Mouse (Mus musculus): ENCODE measurements around the gene Rnf225. TPM values are rescaled to one million over a fixed set of nuclear protein-coding genes. Genes with fewer than 3 reads are reported as not detected.
"Not testable (repeated sequence)": the region's sequence is repeated elsewhere in the genome, so short reads cannot be mapped to it uniquely, and the experiment has no call there.

The Rnf225 gene
- 1 to 10 TPM; 1.1 to 1.2 TPM for total RNA-seq (2021)
- long read RNA-seq, experiment 1, partial matches to known transcripts: 0 of 1 reads
- long read RNA-seq, experiment 1, other reads (novel, unspliced or antisense): 1 of 1 reads
- long read RNA-seq, experiment 2: 0 reads

- TF ChIP-seq CTCF (IDR thresholded peaks at IDR 0.05): no peak
- intact Hi-C loops (cut with DNase I): loop anchor here (2.0 kb wide), 1 partner anchor 20 kb away; no protein-coding TSS in a partner anchor
- Histone ChIP-seq H3K27ac (no peak within 1 kb of the TSS; the same call in 1 of the 2 replicates), H3K4me3 (peak within 1 kb of the TSS; percentile 47)
- no peak for DNase-seq (ENCODE audit: extremely low spot score in 1 of 2, low spot score in 2 of 2)
These were observed at the start of gene Rnf225 for GRCm38 (mm10) chr7:12927191-12927680. TSS of gene Rnf225 (plus strand) at chr7:12927416.

- Histone ChIP-seq H3K27ac (no peak overlapping the region), H3K4me3 (peak overlapping the region; percentile 86; the same call in 1 of the 2 replicates)
- no peak for TF ChIP-seq CTCF (IDR thresholded peaks at IDR 0.05)
- no peak for DNase-seq (ENCODE audit: extremely low spot score in 1 of 2, low spot score in 2 of 2)
- intact Hi-C loops (cut with DNase I): loop anchor here (1.0 to 10.0 kb wide), 5 partner anchors 62 to 458 kb away; partner anchors contain the start of genes Zfp329 and Zfp551
These were observed 47.2 kb upstream of the Rnf225 start for GRCm38 (mm10) chr7:12880036-12880435.

DNA sequence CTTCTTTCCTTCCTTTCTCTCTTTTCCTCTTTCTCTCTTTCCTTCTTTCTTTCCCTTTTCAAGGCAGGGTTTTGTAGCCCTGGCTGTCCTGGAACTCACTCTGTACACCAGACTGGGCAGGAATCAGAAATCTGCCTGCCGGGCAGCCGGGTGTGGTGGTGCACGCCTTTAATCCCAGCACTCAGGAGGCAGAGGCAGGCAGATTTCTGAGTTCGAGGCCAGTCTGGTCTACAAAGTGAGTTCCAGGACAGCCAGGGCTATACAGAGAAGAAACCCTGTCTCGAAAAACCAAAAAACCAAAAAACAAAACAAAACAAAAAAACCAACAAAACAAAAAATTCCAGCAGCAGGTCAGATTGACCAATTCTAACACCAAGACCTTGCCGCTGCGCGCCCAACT is 46.7 kb upstream of the Rnf225 start:
- intact Hi-C loops (cut with DNase I): loop anchor here (1.0 to 10.0 kb wide), 5 partner anchors 62 to 458 kb away; partner anchors contain the start of genes Zfp329 and Zfp551
- Histone ChIP-seq H3K4me3 (peak overlapping the region; percentile 86), H3K27ac (peak overlapping the region; percentile 74; the same call in 1 of the 2 replicates)
- not testable (repeated sequence) for DNase-seq (ENCODE audit: extremely low spot score in 1 of 2, low spot score in 2 of 2)

DNA sequence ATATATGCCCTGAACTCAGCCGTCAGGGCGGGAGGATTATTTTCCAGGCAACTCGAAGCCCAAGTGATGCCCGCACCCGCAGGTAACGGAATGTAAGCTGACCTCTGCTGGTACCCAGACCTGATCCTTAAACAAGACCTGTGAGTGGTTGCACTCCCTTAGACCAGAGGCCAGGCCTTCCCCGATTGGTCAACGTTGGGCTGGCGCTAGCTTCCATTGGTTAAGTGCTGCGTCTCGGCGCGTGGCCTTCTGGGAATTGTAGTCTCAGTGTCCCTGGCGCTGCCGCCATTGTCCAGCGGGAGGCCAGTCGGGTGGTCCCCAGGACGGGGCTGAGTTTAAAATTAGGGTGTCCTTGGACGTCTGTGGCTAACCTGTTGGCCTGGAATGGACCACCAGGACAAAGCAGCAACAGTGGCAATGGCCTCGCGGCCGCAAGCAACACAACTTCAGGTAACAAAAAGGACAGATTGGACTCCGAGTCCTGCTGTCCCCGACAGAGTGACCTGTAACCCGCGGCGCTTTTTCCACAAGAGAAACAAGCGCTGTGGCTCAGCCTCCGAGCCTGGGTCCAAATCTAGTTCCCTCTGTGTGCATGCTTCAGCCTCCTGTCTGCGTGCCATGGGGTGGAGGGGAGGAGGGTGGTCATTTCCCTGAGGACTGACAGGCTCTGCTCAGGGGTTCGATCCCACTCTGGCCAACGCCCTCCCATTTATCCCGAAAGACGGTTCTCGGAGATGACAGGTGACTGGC is 46.1 kb upstream of the Rnf225 start, which contains the start of gene Zfp128:
Gene Zfp128 (plus strand): TSS at position 267 of the 750 bp plus-strand sequence.
- H3K27ac ChIP-seq: peak within 1 kb of the TSS; percentile 78
- peak within 1 kb of the TSS; percentile 86 for H3K4me3 ChIP-seq
- DNase-seq (ENCODE audit: extremely low spot score in 1 of 2, low spot score in 2 of 2): peak; percentile 94 to 95
- intact Hi-C loops (cut with DNase I): loop anchor here (1.0 to 10.0 kb wide), 6 partner anchors 16 to 459 kb away; partner anchors contain the start of genes Zfp329, Zfp551 and Zscan22
- TF ChIP-seq CTCF (IDR thresholded peaks at IDR 0.05): peak; percentile 24

GRCm38 (mm10) chr7:12886563-12887266 is 40.5 kb upstream of the Rnf225 start:
- Histone ChIP-seq H3K27ac (no peak overlapping the region), H3K4me3 (no peak overlapping the region)
- intact Hi-C loops (cut with DNase I): loop anchor here (10.0 kb wide), 1 partner anchor 402 kb away; no protein-coding TSS in a partner anchor
- no peak for TF ChIP-seq CTCF (IDR thresholded peaks at IDR 0.05)
- DNase-seq (ENCODE audit: extremely low spot score in 1 of 2, low spot score in 2 of 2): no peak

DNA sequence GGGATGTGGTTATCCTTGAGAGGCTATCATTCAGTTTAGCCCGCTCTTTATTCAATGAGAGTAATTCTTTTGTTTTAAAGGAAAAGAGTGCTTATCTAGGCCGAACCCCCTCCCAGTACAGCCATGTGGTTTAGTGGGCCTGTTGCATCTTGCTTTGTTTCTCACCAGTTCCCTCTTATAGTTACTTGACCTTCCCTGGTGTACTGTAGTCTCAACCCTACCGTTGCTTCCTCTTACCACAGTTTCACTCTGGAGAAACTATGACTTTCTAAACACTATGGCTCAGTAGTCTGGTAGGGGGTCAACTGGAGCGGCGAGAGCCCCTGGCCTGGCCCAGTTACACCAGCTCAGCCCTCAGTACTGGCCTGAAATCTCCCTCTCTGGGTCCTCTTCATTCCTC is 39.6 kb upstream of the Rnf225 start:
- no peak for TF ChIP-seq CTCF (IDR thresholded peaks at IDR 0.05)
- no peak for DNase-seq (ENCODE audit: extremely low spot score in 1 of 2, low spot score in 2 of 2)
- no peak overlapping the region for H3K4me3 ChIP-seq
- no peak overlapping the region for H3K27ac ChIP-seq
- intact Hi-C loops (cut with DNase I): loop anchor here (10.0 kb wide), 1 partner anchor 403 kb away; no protein-coding TSS in a partner anchor

DNA sequence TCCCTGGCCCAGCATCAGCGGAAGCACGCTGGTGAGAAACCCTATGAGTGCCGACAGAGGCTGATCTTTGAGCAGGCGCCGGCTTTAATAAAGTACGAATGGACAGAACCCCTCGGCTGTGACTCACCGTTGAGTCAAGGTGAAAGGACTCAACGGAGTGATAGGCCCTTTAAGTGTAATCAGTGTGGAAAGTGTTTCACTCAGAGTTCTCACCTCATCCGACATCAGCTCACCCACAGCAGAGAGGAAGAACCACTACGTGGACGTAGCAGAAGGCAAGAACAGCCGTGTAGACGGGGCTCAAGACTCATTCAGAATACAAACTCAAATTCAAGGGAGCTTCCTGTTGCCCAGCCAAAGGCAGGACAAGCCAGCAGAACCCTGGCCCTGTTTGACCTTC is 36.3 kb upstream of the Rnf225 start:
- no peak for DNase-seq (ENCODE audit: extremely low spot score in 1 of 2, low spot score in 2 of 2)
- Histone ChIP-seq H3K4me3 (no peak overlapping the region), H3K27ac (no peak overlapping the region)
- intact Hi-C loops (cut with DNase I): loop anchor here (10.0 kb wide), 1 partner anchor 384 kb away; the partner anchor contains the start of genes Lig1 and Zswim9
- no peak for TF ChIP-seq CTCF (IDR thresholded peaks at IDR 0.05)

- intact Hi-C loops (cut with DNase I): loop anchor here (10.0 kb wide), 1 partner anchor 383 kb away; the partner anchor contains the start of genes Lig1 and Zswim9
- no peak for DNase-seq (ENCODE audit: extremely low spot score in 1 of 2, low spot score in 2 of 2)
- Histone ChIP-seq H3K27ac (no peak overlapping the region), H3K4me3 (no peak overlapping the region)
- no peak for TF ChIP-seq CTCF (IDR thresholded peaks at IDR 0.05)
These were observed 35.9 kb upstream of the Rnf225 start for GRCm38 (mm10) chr7:12891334-12891733.

DNA sequence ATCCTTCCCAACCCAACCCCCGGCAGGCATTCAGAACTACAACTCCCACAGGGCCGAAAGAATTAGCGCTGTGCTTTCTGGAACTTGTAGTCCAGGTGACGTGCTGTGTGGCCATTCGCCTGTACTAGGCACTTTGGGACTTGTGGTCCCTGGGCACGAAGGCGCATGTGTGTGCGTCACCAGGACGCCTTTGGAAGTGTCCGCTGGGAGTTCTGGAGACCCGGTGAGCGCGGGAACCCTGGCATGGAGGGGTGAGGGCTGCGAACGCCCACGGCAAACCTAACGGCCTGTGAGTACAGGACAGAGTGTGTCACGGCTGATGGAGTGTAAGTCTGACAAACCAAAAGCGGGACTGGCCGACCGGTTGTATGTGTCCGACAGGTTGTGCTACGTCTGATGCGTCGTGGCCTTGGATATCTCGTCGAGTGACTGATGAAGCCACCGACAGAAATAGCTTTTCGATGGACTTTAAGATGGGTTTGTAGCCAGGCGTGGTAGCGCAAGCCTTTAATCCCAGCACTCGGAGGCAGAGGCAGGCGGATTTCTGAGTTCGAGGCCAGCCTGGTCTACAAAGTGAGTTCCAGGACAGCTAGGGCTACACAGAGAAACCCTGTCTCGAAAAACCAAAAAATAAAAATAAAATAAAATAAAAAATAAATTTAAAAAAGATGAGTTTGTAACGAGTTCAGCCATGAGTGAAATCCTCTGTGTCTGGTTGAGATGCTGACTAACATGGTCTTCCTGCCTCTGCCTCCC is 29.4 kb upstream of the Rnf225 start, which contains the start of gene Zscan22:
Gene Zscan22 (plus strand): TSS at position 161 of the 756 bp plus-strand sequence.
- intact Hi-C loops (cut with DNase I): loop anchor here (1.0 to 10.0 kb wide), 3 partner anchors 17 to 377 kb away; partner anchors contain the start of genes Lig1, Rps5, Zfp128 and Zswim9

DNA sequence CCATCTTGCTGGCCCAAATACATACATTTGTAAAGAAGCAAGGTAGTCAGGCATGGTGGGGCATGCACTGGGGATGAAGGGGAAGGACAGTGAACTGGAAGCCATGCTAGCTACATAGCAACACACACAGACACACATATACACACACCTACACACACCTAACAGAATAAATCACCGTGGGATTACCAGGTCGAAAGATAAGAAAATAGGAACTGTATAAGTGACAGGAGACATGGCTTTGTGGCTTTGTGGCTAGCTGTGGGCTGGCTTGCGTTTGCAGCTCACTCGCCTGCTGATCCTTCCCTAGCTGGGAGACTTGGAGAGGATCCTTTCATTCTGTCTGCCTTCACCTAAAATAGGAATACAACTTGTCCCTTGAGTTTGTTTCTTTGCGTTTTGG is 25.7 kb upstream of the Rnf225 start:
- Histone ChIP-seq H3K4me3 (no peak overlapping the region), H3K27ac (no peak overlapping the region)
- no peak for DNase-seq (ENCODE audit: extremely low spot score in 1 of 2, low spot score in 2 of 2)
- intact Hi-C loops (cut with DNase I): no loop called here
- TF ChIP-seq CTCF (IDR thresholded peaks at IDR 0.05): no peak

More for the DNA sequence above, 29.4 kb upstream of the Rnf225 start, which contains the start of gene Zscan22:
- peak within 1 kb of the TSS; percentile 69 for H3K4me3 ChIP-seq
- DNase-seq (ENCODE audit: extremely low spot score in 1 of 2, low spot score in 2 of 2): peak; percentile 92 to 93
- H3K27ac ChIP-seq: peak within 1 kb of the TSS; percentile 73
- TF ChIP-seq CTCF (IDR thresholded peaks at IDR 0.05): peak; percentile 3; the same call in 1 of the 2 replicates

All from left cerebral cortex, adult 2 months (tissue).